Mouse (Mus musculus): ENCODE measurements at regions not wholly inside any gene's neighbourhood (a gene's known extent, or its start where the extent isn't known, plus 50 kb on each side); places are given as distances from the start of the nearest gene placed in this dataset.
A peak's percentile ranks its signal among the peaks of the same experiment; 100 is the strongest.

DNA sequence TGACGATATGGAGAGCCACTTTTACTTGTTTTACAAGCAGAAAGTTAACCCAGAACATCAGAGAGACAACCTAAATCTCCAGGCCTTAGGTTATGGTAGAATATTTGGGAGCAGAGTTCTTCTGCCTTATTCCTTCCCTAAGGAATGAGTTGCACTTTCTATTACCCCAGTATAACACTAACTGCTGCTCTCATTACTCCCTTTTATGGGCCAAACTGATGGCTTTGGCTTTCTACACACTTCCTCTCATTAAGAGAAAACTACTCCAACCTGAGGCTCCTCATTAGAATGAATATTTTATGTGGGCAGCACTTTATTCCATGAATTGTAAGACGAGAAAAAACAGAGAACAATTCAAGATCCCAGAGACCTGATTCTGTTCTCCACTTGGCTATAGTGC is 289.0 kb upstream of the Tnc start:
- DNase-seq (ENCODE audit: low spot score in 2 of 2): no peak

DNA sequence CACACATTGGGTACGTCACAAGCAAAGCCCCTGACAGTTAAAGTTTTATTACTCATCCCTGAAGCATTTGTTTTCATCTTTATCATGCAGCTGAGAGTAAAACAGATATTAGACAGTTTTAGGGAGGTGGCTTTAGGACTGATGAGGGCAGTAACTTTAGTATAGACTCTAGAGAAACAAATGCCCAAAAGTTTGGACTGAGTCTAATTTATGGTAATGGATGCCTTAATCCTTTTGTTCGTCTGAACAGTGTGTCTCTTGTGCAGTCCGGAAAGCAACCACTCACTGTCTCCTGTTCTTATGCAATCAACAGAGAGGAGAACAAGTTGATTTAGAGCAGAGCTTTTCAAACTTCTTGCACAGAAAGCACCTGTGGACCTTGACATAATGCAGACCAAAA is 283.4 kb upstream of the Tnc start:
- no peak for DNase-seq (ENCODE audit: low spot score in 2 of 2)

DNA sequence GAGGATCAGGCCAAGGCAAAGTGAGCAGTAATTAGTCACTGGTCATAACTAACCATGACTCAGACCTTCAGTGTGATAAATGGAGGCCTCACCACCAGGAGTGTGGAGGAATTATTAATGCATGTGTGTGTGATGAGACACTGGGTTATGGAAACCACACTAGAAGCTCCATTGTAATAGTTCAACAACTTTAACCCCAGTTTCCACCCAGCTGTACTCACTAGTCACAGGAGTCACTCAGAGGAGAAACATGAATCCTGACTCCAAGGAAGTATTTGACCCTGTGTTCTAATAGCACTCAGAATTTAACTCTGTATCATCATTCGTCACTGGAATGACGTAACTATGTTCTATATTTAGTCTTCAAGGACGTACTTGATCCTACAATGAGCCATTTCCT is 277.6 kb upstream of the Tnc start:
- DNase-seq (ENCODE audit: low spot score in 2 of 2): no peak

DNA sequence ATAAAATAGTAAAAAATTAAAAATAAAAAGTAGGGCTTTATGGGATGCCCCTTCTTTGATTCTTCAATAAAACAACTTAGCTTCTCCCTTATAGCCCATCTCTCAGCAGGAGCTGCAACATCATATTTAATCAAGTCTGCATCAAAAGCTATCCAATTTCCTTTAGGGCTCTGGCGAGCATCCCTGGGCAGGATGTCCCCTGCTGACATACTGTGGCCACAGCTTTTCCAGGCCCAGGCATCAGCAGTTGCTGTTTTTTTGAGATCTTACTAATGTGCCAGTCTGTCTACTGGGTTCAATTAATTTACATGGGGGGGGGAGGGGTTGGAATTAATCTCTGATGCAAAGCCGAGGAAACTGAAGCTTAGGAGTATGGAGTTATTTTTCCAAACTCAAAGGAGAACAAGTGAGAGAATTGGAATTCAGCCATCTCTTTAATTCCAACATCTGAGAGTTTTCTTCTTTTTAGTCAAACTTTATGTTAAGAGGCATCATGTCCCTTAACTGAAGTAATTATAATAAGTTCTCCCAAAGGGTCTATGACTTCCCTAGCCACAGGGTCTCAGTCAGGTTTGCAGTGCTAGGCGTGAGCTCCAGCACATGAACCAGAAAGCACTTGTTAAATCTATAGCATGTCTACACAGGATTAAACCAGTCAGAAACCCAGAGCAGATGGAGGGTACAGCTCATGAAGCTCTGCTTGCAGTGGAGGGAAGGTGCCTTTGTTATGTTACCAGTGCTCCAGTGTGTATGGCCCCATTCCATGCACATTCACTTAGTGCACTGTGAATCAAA is 269.9 kb upstream of the Tnc start:
- no peak for DNase-seq (ENCODE audit: low spot score in 2 of 2)

DNA sequence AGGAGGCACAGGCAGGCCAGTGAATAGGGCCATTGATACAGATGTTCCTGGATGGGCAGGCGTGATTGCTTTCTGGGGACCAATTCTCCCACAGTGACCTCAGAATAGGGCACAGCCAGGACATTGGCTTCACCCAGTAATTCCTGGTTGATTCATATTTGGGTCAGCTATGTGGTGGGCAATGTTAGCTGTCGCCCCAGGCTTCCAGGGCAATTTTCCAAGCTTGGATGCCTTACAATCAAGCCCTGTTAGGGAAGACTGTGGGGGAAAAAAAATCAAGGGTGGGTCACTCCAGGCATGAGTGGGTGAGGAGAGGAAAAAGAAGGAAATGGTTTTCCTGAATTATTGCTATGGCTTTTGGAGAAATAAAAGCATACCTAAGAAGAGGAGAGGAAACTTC is 250.1 kb upstream of the Tnc start:
- DNase-seq (ENCODE audit: low spot score in 2 of 2): no peak

DNA sequence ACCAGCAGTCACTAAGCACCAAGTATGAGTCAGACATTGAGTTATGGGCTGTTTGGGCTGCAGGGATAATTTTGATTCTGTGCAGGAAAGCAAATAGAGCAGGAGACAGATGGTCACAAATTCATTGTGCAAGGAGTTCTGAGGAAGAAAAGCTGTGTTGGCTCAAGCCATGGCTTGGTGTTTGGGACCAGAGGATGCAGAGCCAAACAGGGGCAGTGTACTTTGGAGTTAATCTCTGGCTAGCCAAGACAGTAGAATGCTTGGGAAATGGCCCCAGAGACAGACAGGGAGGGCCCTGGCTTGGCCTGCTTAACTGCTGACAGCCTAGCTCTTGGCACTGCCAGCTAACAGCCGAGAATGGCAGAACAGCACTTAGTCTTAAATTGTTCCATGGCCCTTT is 235.7 kb upstream of the Tnc start:
- DNase-seq (ENCODE audit: low spot score in 2 of 2): peak in 1 of 2 experiments; percentile 9

DNA sequence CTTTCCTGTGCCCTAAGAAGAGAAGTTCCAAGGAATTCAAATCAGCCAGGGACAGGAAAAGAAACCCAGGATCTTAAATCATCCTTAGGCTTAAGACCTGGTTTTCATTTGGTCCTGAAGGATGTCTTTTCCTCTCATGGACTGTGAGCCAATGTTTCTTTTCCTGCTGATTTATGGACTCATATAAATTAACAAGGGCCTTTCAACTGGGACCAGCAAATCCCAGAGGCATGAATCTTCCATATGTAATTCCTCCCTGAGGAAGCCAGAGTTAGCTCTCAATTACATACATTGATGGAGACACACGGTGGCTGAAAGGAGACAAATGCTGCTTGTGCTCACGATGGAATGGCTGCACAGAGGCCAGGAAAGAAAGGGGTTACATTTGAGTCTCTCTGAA is 230.2 kb upstream of the Tnc start:
- no peak for DNase-seq (ENCODE audit: low spot score in 2 of 2)

DNA sequence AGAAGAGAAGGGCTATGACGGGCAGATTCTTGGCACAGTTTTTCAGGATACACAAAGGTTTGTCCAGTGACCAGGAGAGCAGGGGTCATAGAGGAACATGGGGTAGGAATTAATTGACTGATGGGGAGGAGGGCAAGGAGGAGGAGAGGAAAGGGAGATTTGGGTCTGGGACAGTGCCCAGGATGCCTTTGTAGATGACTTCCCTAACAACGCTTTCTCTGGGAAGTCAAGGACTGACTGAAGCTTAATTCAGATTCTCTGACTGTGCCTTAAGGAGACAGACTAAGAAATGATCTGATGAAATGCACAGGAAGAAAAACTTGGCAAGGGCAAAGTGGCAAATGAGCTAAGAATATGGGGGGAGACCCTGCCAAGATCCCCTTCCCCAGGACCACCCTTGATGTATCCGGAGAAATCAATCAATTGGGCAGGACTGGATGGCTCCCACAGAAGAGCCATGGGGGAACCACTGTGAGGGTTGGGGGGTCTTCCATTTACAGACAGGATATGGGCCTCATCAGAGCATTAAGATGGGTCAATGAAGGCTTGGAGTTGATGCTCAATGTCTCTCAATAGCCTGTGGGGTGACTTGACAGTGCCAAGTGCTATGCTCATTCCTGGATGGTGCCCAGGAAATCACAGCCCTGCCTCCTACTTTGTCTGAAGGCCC is 227.6 kb upstream of the Tnc start:
- DNase-seq (ENCODE audit: low spot score in 2 of 2): no peak

DNA sequence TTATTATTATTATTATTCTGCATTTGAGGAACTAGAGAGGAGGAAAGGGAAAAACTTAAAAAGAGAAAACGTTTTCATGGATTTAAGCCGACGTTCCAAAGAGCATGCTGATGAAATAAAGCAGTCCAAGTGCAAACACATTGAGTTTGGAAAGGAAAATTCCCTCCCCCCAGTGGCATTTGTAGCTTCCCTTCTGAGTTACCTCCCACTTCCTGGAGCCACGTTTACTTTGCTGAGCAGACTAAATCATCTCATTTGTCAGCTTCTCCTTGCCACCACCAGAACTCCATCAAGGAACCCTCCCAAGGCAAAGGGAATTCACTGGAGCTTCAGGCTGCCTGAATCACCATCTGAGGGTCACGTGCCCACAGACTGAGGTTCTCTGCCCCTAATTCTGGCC is 223.0 kb upstream of the Tnc start:
- no peak for DNase-seq (ENCODE audit: low spot score in 2 of 2)

DNA sequence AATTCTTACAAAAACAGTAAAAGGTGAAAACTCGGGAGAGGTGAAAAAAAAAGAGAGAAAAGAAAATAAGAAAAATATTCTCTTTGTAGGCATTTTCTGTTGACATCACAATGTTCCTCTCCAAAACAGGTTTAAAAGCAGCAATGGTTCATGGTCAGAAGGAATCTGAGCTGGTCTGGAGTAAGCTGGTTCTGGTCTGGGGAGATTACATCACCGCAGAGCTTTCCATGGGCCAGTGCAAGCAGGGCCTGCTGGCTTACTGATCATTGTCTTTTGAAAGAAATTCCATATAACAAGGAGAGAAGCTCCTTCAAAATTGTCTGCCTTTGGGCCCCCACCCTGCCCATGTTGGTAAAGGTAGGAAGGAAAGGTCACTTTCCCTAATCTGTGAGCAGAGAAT is 222.3 kb upstream of the Tnc start:
- no peak for DNase-seq (ENCODE audit: low spot score in 2 of 2)

DNA sequence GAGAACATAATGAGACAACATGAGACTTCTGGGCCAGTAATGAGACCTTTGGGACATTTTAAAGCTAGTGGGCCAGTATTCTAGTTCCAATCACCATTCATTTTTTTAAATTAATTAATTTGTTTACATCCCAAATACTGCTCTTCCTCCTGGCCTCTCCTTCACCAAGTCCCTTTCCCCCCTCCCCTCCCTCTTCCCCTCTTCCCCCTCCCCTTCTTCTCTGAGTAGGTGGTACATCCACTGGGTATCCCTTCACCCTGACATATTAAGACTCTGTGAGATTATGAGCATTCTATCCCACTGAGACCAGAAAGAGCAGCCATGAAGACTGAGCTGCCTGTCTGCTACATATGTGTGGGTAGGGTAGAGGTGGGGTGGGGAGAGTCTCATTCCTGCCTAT is 213.7 kb upstream of the Tnc start:
- DNase-seq (ENCODE audit: low spot score in 2 of 2): no peak

DNA sequence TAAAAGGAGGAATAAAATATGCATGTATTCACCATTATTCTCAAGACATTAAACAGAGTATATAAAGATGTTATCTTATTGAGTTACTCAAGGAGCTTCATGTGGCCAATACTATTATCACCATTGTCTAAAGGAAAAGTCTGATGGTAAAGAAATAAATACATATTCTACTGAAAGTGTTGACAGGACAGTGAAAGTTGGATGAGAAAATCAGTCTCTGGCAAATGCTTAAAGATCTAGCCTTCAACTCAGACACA is 213.3 kb upstream of the Tnc start:
- no peak for DNase-seq (ENCODE audit: low spot score in 2 of 2)

DNA sequence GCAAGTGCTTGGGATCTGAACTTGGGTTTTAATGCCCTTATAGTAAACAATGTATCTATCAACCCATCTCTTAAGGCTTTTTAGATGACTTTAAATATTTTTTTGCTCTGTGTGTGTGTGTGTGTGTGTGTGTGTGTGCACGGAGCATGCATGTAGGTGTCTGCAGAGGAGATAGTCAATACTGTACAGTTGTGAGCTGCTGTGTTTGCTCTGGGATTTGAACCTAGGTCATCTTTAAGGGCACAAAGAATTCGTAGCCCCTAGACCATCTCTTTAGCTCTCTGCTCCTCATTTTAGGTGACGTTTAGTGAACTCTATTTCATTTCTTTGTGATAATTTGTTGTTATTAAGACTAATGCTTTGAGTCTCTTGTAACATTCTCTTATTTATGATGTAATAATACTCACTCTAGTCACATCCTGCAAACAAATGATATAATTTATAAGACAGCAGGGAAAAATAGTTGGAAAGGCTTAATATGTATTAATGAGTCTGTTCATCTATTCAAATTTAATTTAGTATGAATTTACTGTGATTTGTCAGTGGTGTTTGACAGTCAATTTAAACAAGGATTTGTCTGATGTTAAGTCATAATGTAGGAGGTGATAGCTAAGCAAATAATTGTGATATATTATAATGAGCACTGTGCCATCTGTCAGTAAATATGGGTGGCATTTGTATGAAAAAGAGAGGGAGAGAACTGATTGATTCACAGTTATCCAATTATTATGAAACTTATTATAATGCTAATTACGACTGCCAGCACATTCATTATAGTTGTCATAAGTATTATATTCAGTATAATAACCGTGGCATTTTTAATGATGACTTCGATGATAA is 212.8 kb upstream of the Tnc start:
- no peak for DNase-seq (ENCODE audit: low spot score in 2 of 2)

DNA sequence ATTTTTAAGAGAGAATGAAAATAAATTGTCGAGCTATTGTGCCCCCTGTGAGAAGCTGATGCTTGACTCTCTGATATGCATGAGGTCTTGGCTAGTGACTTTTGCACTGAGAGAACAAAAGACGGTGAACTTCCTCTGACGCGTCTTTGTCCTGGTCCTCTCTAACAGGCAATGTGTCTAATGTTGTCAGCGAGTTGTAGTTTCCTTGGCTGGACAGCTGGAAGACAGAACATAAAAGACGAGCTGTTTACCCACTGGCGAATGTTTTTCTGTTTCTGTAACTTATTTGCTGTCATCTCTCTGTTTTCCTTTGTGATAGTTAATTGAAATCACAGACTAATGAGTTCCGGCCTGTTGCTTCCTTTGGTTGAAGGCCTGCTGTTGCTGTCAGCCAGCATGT is 208.4 kb upstream of the Tnc start:
- DNase-seq (ENCODE audit: low spot score in 2 of 2): no peak

DNA sequence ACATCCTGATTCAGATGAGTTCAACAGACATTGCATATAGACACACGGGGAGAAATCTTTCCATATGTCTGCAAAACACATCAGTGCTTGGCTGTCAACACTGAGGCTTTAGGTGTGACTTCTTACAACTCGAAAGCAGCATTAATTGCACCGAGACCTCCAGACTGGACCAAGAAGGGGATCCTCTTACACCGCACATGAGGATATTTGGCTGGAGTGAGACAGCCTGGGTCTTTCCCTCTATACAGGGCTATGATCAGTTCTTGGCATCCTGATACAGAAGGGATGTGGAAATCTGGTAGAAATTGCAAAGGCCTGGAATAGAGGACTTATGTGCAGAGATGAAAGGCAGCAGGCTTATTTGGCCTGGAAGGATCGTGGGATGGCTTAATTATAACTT is 203.9 kb upstream of the Tnc start:
- DNase-seq (ENCODE audit: low spot score in 2 of 2): no peak

DNA sequence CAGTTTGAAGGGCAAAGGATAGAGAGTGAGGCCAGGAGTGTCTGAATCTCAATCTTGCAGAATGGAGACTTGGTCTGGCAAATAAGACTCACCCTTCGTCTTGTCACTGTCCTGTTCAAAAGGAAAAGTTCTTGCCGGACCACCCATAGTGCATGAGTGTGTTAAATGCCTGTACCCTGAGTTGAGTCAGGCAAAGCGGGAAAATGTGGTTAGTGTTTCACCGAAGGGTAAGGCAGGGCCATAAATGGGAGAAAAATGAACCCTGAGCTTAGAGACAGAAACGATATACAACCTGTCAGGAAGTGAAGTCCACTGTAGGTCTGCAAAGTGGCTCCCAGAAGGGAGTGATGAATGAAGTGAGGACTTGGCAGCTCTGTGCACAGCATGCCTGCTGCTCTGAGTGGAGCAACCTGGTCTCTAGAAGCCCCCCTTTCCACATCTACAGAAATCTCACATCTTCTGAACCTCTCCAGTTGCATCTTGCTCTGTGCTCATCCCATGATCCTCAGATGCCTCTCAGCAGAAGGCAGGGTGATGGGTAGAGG is 191.5 kb upstream of the Tnc start:
- no peak for DNase-seq (ENCODE audit: low spot score in 2 of 2)

DNA sequence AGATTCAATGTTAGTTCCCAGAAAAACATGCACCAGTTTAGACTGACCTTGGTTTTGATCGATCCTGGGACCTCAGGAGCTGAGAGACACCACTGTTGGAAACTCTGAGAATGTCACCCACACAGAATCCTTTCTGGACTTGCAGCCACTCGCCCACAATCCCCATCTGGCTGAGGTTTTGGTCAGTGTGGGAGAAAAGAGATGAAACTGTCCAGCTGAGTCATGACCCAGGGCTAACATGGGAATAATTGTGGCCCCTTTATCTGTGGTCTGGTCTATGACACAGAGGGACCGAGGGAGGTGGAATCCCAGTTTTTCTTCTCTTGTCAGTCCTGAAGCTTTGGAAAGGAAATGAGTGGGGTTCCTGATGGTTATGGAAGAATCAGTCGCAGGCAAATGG is 188.7 kb upstream of the Tnc start:
- DNase-seq (ENCODE audit: low spot score in 2 of 2): no peak

DNA sequence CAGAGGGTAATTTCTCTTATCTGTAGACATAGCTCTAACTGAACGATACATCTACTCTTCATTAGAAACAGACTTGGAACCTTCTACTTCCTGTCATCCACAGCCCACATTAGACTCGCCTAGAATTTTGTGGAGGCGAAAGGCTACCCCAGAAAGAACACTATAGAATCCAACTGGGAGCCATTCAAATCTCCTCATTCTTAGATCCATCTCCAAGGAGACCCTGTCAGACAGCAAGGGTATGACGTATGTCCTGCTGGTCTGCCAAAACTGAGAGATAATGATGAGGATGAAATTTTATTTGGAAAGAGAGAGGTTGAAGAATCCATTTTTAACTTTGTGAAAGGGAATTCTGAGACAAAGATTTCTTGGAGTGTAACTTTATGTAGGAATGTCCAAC is 185.3 kb upstream of the Tnc start:
- DNase-seq (ENCODE audit: low spot score in 2 of 2): no peak

DNA sequence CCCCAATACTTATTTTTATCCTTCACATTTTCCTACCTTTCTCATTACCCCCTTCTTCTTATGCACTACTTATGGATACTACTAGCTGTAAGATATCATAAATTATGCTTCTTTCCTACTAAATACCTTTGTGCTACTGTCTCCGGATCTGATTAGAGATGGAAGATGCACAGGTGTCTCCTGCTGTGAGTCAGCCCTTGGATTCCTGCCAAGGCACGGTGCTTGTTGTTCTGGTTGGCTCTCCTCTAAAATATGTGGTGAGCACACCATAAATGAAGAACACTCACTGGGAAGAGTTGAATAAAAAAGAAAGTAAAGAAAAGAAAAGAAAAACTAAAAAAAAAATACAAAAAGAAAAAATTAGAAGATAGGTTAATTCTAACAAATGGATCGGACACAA is 181.5 kb upstream of the Tnc start:
- DNase-seq (ENCODE audit: low spot score in 2 of 2): no peak

DNA sequence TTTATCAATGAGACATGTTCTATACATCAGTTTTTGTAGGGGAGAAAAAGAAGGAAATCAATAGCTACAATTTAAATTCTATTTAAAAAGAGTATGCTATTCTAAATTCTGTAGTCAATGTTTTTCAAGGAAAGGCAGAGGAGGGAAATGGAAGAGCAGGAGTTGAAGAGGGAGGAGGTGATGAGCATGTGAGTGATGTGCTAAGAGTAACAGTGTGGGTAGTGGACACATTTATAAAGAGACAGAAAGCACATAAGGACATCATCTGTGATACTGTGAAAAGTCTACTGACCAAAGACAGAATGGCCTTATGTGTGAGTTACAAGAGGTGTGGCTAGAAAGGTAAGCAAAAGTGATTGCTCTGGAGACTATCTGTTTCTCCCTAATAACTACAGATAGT is 179.8 kb upstream of the Tnc start:
- DNase-seq (ENCODE audit: low spot score in 2 of 2): no peak

DNA sequence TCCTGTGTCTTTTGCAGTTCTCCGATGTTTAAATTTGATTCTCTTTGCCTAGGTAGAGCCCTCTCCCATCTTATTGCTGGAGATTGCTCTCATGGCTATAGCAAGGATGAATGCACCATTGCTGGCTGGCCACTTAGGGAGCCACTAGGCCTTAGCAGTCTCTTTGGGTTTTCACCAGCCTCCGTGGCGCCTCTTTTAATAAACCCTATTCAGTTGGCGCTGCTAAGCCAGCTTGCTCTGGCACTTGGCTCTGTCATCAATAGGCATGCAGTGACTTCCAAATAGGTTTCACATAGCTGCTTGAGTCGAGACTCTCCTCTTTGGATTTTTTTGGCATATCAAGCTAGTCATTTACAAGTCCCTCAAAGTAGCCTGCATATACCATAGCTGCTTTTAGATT is 178.1 kb upstream of the Tnc start:
- no peak for DNase-seq (ENCODE audit: low spot score in 2 of 2)

DNA sequence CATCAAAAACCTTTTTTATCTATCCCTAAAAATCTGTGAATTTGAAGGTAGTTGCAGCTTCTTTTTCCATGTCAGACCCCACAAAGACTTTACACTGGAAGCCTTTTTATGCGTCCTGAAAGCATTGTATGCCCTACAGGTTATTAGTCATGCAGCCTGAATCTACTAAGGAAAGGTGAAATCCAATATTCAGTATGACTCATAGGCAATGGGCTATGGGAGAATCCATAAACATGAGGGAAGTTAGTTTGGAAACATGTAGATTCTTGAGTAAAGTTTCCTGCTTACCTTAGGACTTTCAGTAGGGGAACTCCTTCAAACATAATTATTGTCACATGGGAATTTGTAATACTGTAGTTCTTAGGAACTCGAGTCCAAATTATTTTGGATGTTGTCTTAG is 173.0 kb upstream of the Tnc start:
- no peak for DNase-seq (ENCODE audit: low spot score in 2 of 2)
